Mouse (Mus musculus) forebrain, embryonic 13.5 days (tissue): ENCODE results near the gene Rcor2. TPM values are rescaled to one million over a fixed set of nuclear protein-coding genes. Genes with fewer than 3 reads are reported as not detected.
A peak's percentile ranks its signal among the peaks of the same experiment; 100 is the strongest.

Experiments
- ATAC-seq: fragments of 200-750 bp; cut with Nextera tagmentation; 2 replicates; pipeline ENCODE4 v1.8.0; 2017
- H3K27ac ChIP-seq: fragments of 300-500 bp; sonication (generic); 2 replicates; pipeline ENCODE4 v1.5.1; 2015; ENCODE audit warnings: inconsistent platforms, mild to moderate bottlenecking, moderate library complexity
- H3K27me3 ChIP-seq: fragments of 300-500 bp; sonication (generic); 2 replicates; pipeline ENCODE4 v1.6.1; 2015; ENCODE audit warnings: mild to moderate bottlenecking, inconsistent platforms
- H3K36me3 ChIP-seq: fragments of 300-500 bp; sonication (generic); 2 replicates; pipeline ENCODE4 v1.6.1; 2015; ENCODE audit warnings: mild to moderate bottlenecking, inconsistent platforms; ENCODE audit not compliant: poor library complexity, severe bottlenecking
- H3K4me1 ChIP-seq: fragments of 300-500 bp; sonication (generic); 2 replicates; pipeline ENCODE4 v1.6.1; 2015; ENCODE audit warnings: inconsistent platforms
- H3K4me2 ChIP-seq: fragments of 300-500 bp; sonication (generic); 2 replicates; pipeline ENCODE4 v1.6.1; 2015; ENCODE audit warnings: inconsistent platforms, mild to moderate bottlenecking, moderate library complexity
- H3K4me3 ChIP-seq: fragments of 300-500 bp; sonication (generic); 2 replicates; pipeline ENCODE4 v1.5.1; 2015; ENCODE audit warnings: mild to moderate bottlenecking, inconsistent platforms
- H3K9ac ChIP-seq: fragments of 300-500 bp; sonication (generic); 2 replicates; pipeline ENCODE4 v1.6.1; 2015; ENCODE audit warnings: mild to moderate bottlenecking, inconsistent platforms
- H3K9me3 ChIP-seq: fragments of 300-500 bp; sonication (generic); replicated peaks from 2 replicates; pipeline ENCODE4 v1.6.1; 2016; ENCODE audit warnings: inconsistent platforms
- WGBS: fragments of 180-500 bp; shearing (Covaris S2); methylation state at CpG from one replicate; pipeline ENCODE4 v1.1.7; 2015; 5-methylcytosine and 5-hydroxymethylcytosine counted together
- polyA plus RNA-seq: library from polyadenylated mRNA; unstranded; fragments of >200 nt; fragmentation: Nextera tagmentation; extraction: Ambion mirVana; gene quantifications from 2 replicates; pipeline ENCODE4 v1.2.1, GENCODE M21; 2015

The Rcor2 gene
- polyA plus RNA-seq, 1 experiment from 2014 or later = 58.1 TPM

DNA sequence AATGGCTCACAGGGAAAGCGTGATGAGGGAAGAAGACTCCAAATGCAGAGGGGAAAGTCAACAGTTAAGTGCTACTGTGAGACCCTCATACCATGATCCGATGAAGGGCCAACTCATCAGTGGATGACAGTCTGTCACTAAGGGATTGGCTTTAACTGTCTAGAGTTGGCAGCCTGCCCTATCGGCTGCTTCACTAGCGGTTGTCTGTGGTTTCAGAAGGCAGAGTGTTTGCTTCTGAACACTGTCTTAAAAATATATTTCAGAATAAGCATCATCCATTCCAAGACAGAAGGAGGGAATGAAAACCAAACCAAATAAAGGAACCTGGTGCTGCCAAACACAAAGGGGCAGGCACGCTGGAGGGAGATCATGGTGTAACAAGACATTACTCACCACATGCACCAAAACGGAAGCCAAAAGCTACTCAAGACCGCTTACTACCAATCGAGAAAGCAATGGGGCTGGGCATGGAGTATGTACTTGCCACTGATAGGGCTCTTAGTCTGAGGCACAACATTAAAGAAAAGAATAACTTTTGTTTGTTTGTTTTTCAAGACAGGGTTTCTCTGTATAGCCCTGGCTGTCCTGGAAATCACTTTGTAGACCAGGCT is 48.0 kb downstream of the Rcor2 start:
- WGBS = 85% methylated on average over 8 of the region's 8 CpGs
- no peaks in the 10 kb centered on the region for H3K36me3 ChIP-seq
- H3K27ac ChIP-seq = peak overlapping the region; percentile 57; the same call in 1 of the 2 replicates
- H3K9ac ChIP-seq = no peak overlapping the region
- no peaks in the 10 kb centered on the region for H3K9me3 ChIP-seq
- H3K27me3 ChIP-seq = no peaks in the 10 kb centered on the region
- H3K4me3 ChIP-seq = no peak overlapping the region
- H3K4me2 ChIP-seq = no peak overlapping the region
- peaks cover 46% of the 10 kb centered on the region for H3K4me1 ChIP-seq
- no peak for ATAC-seq

GRCm38 (mm10) chr19:7315587-7315984 is 48.5 kb downstream of the Rcor2 start:
- peaks cover 41% of the 10 kb centered on the region for H3K4me1 ChIP-seq
- no peak overlapping the region for H3K4me2 ChIP-seq
- WGBS = 72% methylated on average over 4 of the region's 4 CpGs
- H3K36me3 ChIP-seq = no peaks in the 10 kb centered on the region
- no peak overlapping the region for H3K9ac ChIP-seq
- no peak for ATAC-seq
- no peak overlapping the region for H3K27ac ChIP-seq
- H3K9me3 ChIP-seq = no peaks in the 10 kb centered on the region
- H3K27me3 ChIP-seq = no peaks in the 10 kb centered on the region
- no peak overlapping the region for H3K4me3 ChIP-seq

GRCm38 (mm10) chr19:7316822-7317221 is 49.7 kb downstream of the Rcor2 start:
- peaks cover 37% of the 10 kb centered on the region for H3K4me1 ChIP-seq
- H3K27ac ChIP-seq = no peak overlapping the region
- no peaks in the 10 kb centered on the region for H3K27me3 ChIP-seq
- H3K4me2 ChIP-seq = no peak overlapping the region
- ATAC-seq = no peak
- 87% methylated on average over 4 of the region's 4 CpGs for WGBS
- no peak overlapping the region for H3K9ac ChIP-seq
- H3K36me3 ChIP-seq = no peaks in the 10 kb centered on the region
- no peaks in the 10 kb centered on the region for H3K9me3 ChIP-seq
- H3K4me3 ChIP-seq = no peak overlapping the region

- Histone ChIP-seq H3K4me1 (peaks cover 34% of the 10 kb centered on the region), H3K27ac (no peak overlapping the region), H3K27me3 (no peaks in the 10 kb centered on the region), H3K4me2 (no peak overlapping the region), H3K36me3 (no peaks in the 10 kb centered on the region), H3K4me3 (no peak overlapping the region), H3K9ac (no peak overlapping the region), H3K9me3 (no peaks in the 10 kb centered on the region)
- WGBS = 89% methylated on average over 4 of the region's 4 CpGs
- ATAC-seq = no peak
Measured at GRCm38 (mm10) chr19:7317716-7318115, 50.6 kb downstream of the Rcor2 start.

- Histone ChIP-seq H3K9me3 (no peaks in the 10 kb centered on the region), H3K27ac (no peak overlapping the region), H3K36me3 (no peaks in the 10 kb centered on the region), H3K4me3 (no peak overlapping the region), H3K27me3 (no peaks in the 10 kb centered on the region), H3K4me2 (no peak overlapping the region), H3K9ac (no peak overlapping the region), H3K4me1 (peaks cover 24% of the 10 kb centered on the region)
- WGBS = 65% methylated on average over 2 of the region's 2 CpGs
- no peak for ATAC-seq
Measured at GRCm38 (mm10) chr19:7320181-7320580, 53.1 kb downstream of the Rcor2 start.

DNA sequence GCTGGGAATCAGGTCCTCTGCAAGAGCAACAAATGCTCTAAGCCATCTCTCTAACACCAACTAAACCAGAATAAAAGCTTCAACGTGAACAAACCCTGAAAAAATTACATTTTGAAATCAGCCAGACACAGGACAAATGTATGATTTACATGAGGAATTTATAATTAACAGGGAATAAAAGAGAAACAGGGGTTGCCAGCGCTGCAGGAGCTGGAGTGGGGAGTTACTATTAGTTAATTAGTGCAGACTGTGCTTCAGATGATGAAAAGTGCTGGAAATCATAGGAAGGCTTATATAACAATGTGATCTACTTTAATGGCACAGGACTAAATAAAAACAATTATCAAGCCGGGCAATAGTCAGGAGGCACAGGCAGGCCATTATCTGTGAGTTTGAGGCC is 54.3 kb downstream of the Rcor2 start:
- H3K27me3 ChIP-seq = no peaks in the 10 kb centered on the region
- H3K4me1 ChIP-seq = peaks cover 12% of the 10 kb centered on the region; the same call in 1 of the 2 replicates
- no peak for ATAC-seq
- WGBS = 48% methylated on average over 3 of the region's 3 CpGs
- H3K9me3 ChIP-seq = no peaks in the 10 kb centered on the region
- H3K4me3 ChIP-seq = no peak overlapping the region
- H3K4me2 ChIP-seq = no peak overlapping the region
- H3K36me3 ChIP-seq = peaks cover 1% of the 10 kb centered on the region; the same call in 1 of the 2 replicates
- H3K9ac ChIP-seq = no peak overlapping the region
- no peak overlapping the region for H3K27ac ChIP-seq

Other genes with a start within 250 kb of the Rcor2 start
- 3.0 and 3.9 TPM in 2 replicates for gene Fermt3, start 247.9 kb upstream of the Rcor2 start, polyA plus RNA-seq
- gene Stip1, start 227.4 kb upstream of the Rcor2 start, polyA plus RNA-seq = 289 and 311 TPM in 2 replicates
- gene Macrod1, start 210.5 kb upstream of the Rcor2 start, polyA plus RNA-seq = 3.3 and 4.4 TPM in 2 replicates
- gene Flrt1, start 161.6 kb upstream of the Rcor2 start, polyA plus RNA-seq = 10.4 and 11.3 TPM in 2 replicates
- gene Otub1, start 61.0 kb upstream of the Rcor2 start, polyA plus RNA-seq = 242 and 249 TPM in 2 replicates
- 673 and 749 TPM in 2 replicates for gene Cox8a, start 49.7 kb upstream of the Rcor2 start, polyA plus RNA-seq
- 71.1 and 80.5 TPM in 2 replicates for gene Naa40, start 26.1 kb upstream of the Rcor2 start, polyA plus RNA-seq
- 38.3 and 39.0 TPM in 2 replicates for gene Mark2, start 74.5 kb downstream of the Rcor2 start, polyA plus RNA-seq
- gene Spindoc, start 115.7 kb downstream of the Rcor2 start, polyA plus RNA-seq = 42.1 and 47.5 TPM in 2 replicates
- gene 2700081O15Rik, start 150.3 kb downstream of the Rcor2 start, polyA plus RNA-seq = 16.7 and 18.2 TPM in 2 replicates
- 395 and 428 TPM in 2 replicates for gene Rtn3, start 216.0 kb downstream of the Rcor2 start, polyA plus RNA-seq
- gene Atl3, start 226.7 kb downstream of the Rcor2 start, polyA plus RNA-seq = 6.8 and 8.3 TPM in 2 replicates